In genomic region chr11:80664261-80664660, GRCm38 (mm10) we compare ENCODE assay signal across 24 mouse cellular contexts.
DNase-seq lines count a peak whose midpoint lies in the region; ATAC-seq and TF ChIP-seq lines count a peak whose summit lies in the region.
"Had no signal": no experiment of that assay in that cellular context is flagged by ENCODE, and none has a peak within 500 bp of the region (broad histone marks: within the 10 kb centered on the region; RNA-seq: fewer than 3 reads in every experiment).

No protein-coding gene starts in this region.

- DNase-seq in frontal cortex, postnatal 10 days (ENCODE audit: low spot score in 2 of 2): no peak
- no peak for DNase-seq in left cerebral cortex, adult 2 months (ENCODE audit: extremely low spot score in 1 of 2, low spot score in 2 of 2)
- no peak for DNase-seq in left cerebral cortex, postnatal 10 days (ENCODE audit: extremely low spot score in 1 of 2, low spot score in 2 of 2)
- peak; percentile 31 for DNase-seq in right cerebral cortex, adult 18-20 months
- DNase-seq in right cerebral cortex, adult 2 months (ENCODE audit: low spot score in 2 of 2): no peak
- DNase-seq in brain, adult 2 months (ENCODE audit: low read depth, low spot score): peak; percentile 67
- DNase-seq in layer of hippocampus, adult 9-10 months (ENCODE audit: low spot score): no peak
- DNase-seq: adrenal gland, adult 8-10 months; adrenal gland, postnatal 14 days; adrenal gland, postnatal 36 days; B cell, adult 2 months; cerebellum, adult 11 months; cerebellum, adult 18-20 months; cerebellum, adult 8-10 months; cerebellum, adult 9-11 months; cerebellum, postnatal 14 days had no signal

- peak overlapping the region; percentile 77 for H3K27ac ChIP-seq in left cerebral cortex, adult 2 months
- H3K27ac ChIP-seq: embryonic facial prominence, embryonic 10.5 days; embryonic facial prominence, embryonic 12.5 days; forebrain, embryonic 13.5 days; forebrain, embryonic 15.5 days had no signal

- H3K4me3 ChIP-seq in left cerebral cortex, adult 2 months: no peak overlapping the region
- H3K4me3 ChIP-seq: embryonic facial prominence, embryonic 10.5 days; embryonic facial prominence, embryonic 12.5 days; forebrain, embryonic 13.5 days; forebrain, embryonic 15.5 days had no signal

- ATAC-seq in frontal cortex, adult (ENCODE audit: low TSS enrichment): peak; percentile 78
- ATAC-seq: activated CD4-positive, CD25-positive, alpha-beta regulatory T cell, adult 4 months; CD4-positive, CD25-positive, alpha-beta regulatory T cell, adult 4 months; forebrain, embryonic 13.5 days; forebrain, embryonic 15.5 days; Patski had no signal

- intact Hi-C loops in left cerebral cortex, adult 2 months (cut with DNase I): loop anchor here (2.0 kb wide), 2 partner anchors 49 to 61 kb away; no protein-coding TSS in a partner anchor
- intact Hi-C loops in left cerebral cortex, postnatal 10 days (cut with DNase I): loop anchor here (5.0 kb wide), 2 partner anchors 47 to 62 kb away; no protein-coding TSS in a partner anchor

- TF ChIP-seq CTCF in left cerebral cortex, adult 2 months (IDR thresholded peaks at IDR 0.05): no peak

Comparison
In these comparisons a context has a peak if more than half of its experiments do, and no peak if none do; other contexts are left out.
1. DNase-seq: peak in right cerebral cortex, adult 18-20 months (single experiment) and brain, adult 2 months (single experiment); none in frontal cortex, postnatal 10 days (0 of 2), left cerebral cortex, adult 2 months (0 of 2), left cerebral cortex, postnatal 10 days (0 of 2), right cerebral cortex, adult 2 months (0 of 2) and layer of hippocampus, adult 9-10 months (single experiment).